Mouse (Mus musculus) small intestine, adult 2 months (tissue): ENCODE measurements around the gene Slc38a3. TPM values are rescaled to one million over a fixed set of nuclear protein-coding genes. Genes with fewer than 3 reads are reported as not detected.

Experiments
- H3K27ac ChIP-seq: fragments of 200-500 bp; 2 replicates; pipeline ENCODE4 v1.5.1; 2012; ENCODE audit warnings: low read depth, low read length, control low read depth, inconsistent platforms; ENCODE audit not compliant: insufficient read depth
- H3K27me3 ChIP-seq: fragments of 200-500 bp; 2 replicates; pipeline ENCODE4 v1.6.1; 2012; ENCODE audit warnings: mild to moderate bottlenecking, moderate library complexity, low read length, inconsistent platforms; ENCODE audit not compliant: control insufficient read depth, insufficient read depth
- H3K36me3 ChIP-seq: fragments of 200-500 bp; 2 replicates; pipeline ENCODE4 v1.6.1; 2012; ENCODE audit warnings: mild to moderate bottlenecking, low read length, control low read depth, inconsistent platforms; ENCODE audit not compliant: control insufficient read depth, insufficient read depth
- H3K4me1 ChIP-seq: fragments of 200-500 bp; 2 replicates; pipeline ENCODE4 v1.6.1; 2012; ENCODE audit warnings: low read length, inconsistent platforms, mixed read lengths; ENCODE audit not compliant: control insufficient read depth, insufficient read depth, insufficient read length
- H3K4me3 ChIP-seq: fragments of 200-500 bp; 2 replicates; pipeline ENCODE4 v1.5.1; 2012; ENCODE audit warnings: low read depth, mild to moderate bottlenecking, control low read depth, inconsistent platforms, low read length, moderate library complexity
- CTCF ChIP-seq: fragments of 200-500 bp; IDR thresholded peaks from 2 replicates; pipeline ENCODE4 v1.5.1; 2012; ENCODE audit warnings: low read depth, mild to moderate bottlenecking, control low read depth, inconsistent platforms, low read length, moderate library complexity, mixed read lengths; ENCODE audit not compliant: insufficient replicate concordance, insufficient read length; ENCODE audit errors: extremely low read depth
- POLR2A ChIP-seq: fragments of 200-500 bp; IDR thresholded peaks from 2 replicates; pipeline ENCODE4 v1.6.1; 2012; ENCODE audit warnings: low read depth, mild to moderate bottlenecking, control low read depth, inconsistent platforms, low read length, moderate library complexity
- WGBS: fragments of 180-500 bp; shearing (Covaris S2); methylation state at CpG from one replicate; pipeline ENCODE4 v1.1.7; 2018; 5-methylcytosine and 5-hydroxymethylcytosine counted together
- polyA plus RNA-seq: library from polyadenylated mRNA; depleted of rRNA; stranded (reverse); fragments of >200 nt; gene quantifications from 2 replicates; pipeline ENCODE4 v1.2.3, GENCODE M21; 2012; rRNA removed

Slc38a3 gene
- polyA plus RNA-seq, 1 experiment = 2.8 TPM

DNA sequence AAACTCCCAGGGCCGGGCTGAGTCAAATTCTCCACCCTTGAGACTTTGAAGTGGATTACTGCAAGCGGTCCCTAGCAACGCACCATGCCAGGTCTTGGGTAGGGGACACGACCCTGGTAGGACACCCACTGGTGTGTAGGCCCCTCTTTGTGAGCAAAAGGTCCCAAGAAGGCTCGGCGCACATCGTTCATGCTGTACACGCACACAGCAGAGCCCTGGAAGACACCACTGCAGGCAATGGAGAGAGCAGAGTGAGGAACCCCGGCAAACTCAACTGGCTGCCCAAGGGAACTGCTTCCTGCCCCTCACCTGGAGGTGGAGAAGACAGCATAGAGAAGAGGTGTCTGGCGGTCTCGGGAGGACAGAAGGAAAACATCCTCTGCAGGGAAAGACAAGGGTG, 68.1 kb downstream of the Slc38a3 start:
- Histone ChIP-seq H3K27ac (peak overlapping the region; percentile 52; the same call in 1 of the 2 replicates), H3K27me3 (no peaks in the 10 kb centered on the region), H3K4me1 (peaks cover 50% of the 10 kb centered on the region), H3K4me3 (peak overlapping the region; percentile 9), H3K36me3 (peaks cover 22% of the 10 kb centered on the region)
- 80% methylated on average over 11 of the region's 11 CpGs for WGBS
- TF ChIP-seq POLR2A (no peak), CTCF (no peak)

DNA sequence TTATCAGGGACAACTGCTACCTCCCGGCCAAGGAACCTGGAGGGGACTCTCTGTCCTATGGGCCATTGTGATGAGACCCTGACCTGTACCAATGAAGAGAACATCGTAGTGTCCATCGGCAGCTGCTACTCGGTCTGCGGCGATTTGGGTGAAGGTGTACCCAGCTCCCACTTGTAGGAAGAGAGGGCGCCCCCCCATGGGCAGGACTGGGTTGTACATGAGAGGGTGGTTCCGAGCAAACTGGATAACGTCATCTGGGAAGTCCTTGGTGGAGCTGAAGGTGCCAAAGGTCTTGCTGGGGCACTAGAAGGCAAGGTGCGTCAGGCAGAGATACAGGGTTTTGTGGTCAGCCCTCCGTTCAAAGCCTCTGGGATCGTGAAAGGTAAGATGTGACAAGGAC, 68.6 kb downstream of the Slc38a3 start:
- TF ChIP-seq POLR2A (no peak), CTCF (peak; percentile 67; the same call in 1 of the 2 replicates)
- Histone ChIP-seq H3K27ac (peak overlapping the region; percentile 52; the same call in 1 of the 2 replicates), H3K27me3 (no peaks in the 10 kb centered on the region), H3K4me1 (peaks cover 50% of the 10 kb centered on the region), H3K36me3 (peaks cover 22% of the 10 kb centered on the region), H3K4me3 (peak overlapping the region; percentile 9)
- WGBS = 66% methylated on average over 12 of the region's 12 CpGs

Other genes with a start within 250 kb of the Slc38a3 start
- gene Tmem115, start 135.6 kb downstream of the Slc38a3 start, polyA plus RNA-seq = 32.0 and 63.5 TPM in 2 replicates
- 35.6 and 47.7 TPM in 2 replicates for gene Cyb561d2, start 127.3 kb downstream of the Slc38a3 start, polyA plus RNA-seq
- gene Nprl2, start 127.3 kb downstream of the Slc38a3 start, polyA plus RNA-seq = 15.6 and 23.3 TPM in 2 replicates
- 0.32 and 0.69 TPM in 2 replicates for gene Zmynd10, start 122.2 kb downstream of the Slc38a3 start, polyA plus RNA-seq
- 14.1 and 33.2 TPM in 2 replicates for gene Rassf1, start 118.0 kb downstream of the Slc38a3 start, polyA plus RNA-seq
- gene Tusc2, start 106.3 kb downstream of the Slc38a3 start, polyA plus RNA-seq = 38.8 and 49.7 TPM in 2 replicates
- gene Hyal2, start 101.6 kb downstream of the Slc38a3 start, polyA plus RNA-seq = 119 and 213 TPM in 2 replicates
- 2.3 and 2.6 TPM in 2 replicates for gene Hyal1, start 92.6 kb downstream of the Slc38a3 start, polyA plus RNA-seq
- 26.3 and 46.3 TPM in 2 replicates for gene Naa80, start 90.6 kb downstream of the Slc38a3 start, polyA plus RNA-seq
- gene Hyal3, start 88.7 kb downstream of the Slc38a3 start, polyA plus RNA-seq = 0.52 and 0.89 TPM in 2 replicates
- 33.2 and 55.4 TPM in 2 replicates for gene Ifrd2, start 81.9 kb downstream of the Slc38a3 start, polyA plus RNA-seq
- gene Sema3b, start 60.3 kb downstream of the Slc38a3 start, polyA plus RNA-seq = 33.5 and 55.4 TPM in 2 replicates
- gene Gnai2, start 34.2 kb downstream of the Slc38a3 start, polyA plus RNA-seq = 264 and 501 TPM in 2 replicates
- gene Gnat1, start 10.2 kb upstream of the Slc38a3 start, polyA plus RNA-seq = 0.13 and 0.17 TPM in 2 replicates
- gene Sema3f, start 40.9 kb upstream of the Slc38a3 start, polyA plus RNA-seq = 24.2 and 30.7 TPM in 2 replicates
- gene Rbm5, start 101.5 kb upstream of the Slc38a3 start, polyA plus RNA-seq = 18.0 and 48.9 TPM in 2 replicates
- 4.2 and 16.4 TPM in 2 replicates for gene Rbm6, start 203.7 kb upstream of the Slc38a3 start, polyA plus RNA-seq
- gene Mon1a, start 218.6 kb upstream of the Slc38a3 start, polyA plus RNA-seq = 59.0 and 147 TPM in 2 replicates
- 46.4 and 94.7 TPM in 2 replicates for gene Mst1r, start 237.3 kb upstream of the Slc38a3 start, polyA plus RNA-seq